Mouse (Mus musculus) lung, embryonic 16.5 days (tissue): ENCODE measurements around the gene Rin3. TPM values are rescaled to one million over a fixed set of nuclear protein-coding genes. Genes with fewer than 3 reads are reported as not detected.
A peak's percentile ranks its signal among the peaks of the same experiment; 100 is the strongest.

Source experiments
- ATAC-seq: fragments of 200-750 bp; cut with Nextera tagmentation; 2 replicates; pipeline ENCODE4 v1.8.0; 2017; ENCODE audit warnings: low read depth, mild to moderate bottlenecking, moderate library complexity
- H3K27ac ChIP-seq: fragments of 300-500 bp; sonication (generic); 2 replicates; pipeline ENCODE4 v1.5.1; 2014; ENCODE audit warnings: mild to moderate bottlenecking, control low read depth, low read length
- H3K27me3 ChIP-seq: fragments of 300-500 bp; sonication (generic); 2 replicates; pipeline ENCODE4 v1.6.1; 2014; ENCODE audit warnings: low read depth, low read length, mixed read lengths; ENCODE audit not compliant: control insufficient read depth, insufficient read depth
- H3K36me3 ChIP-seq: fragments of 300-500 bp; sonication (generic); 2 replicates; pipeline ENCODE4 v1.6.1; 2014; ENCODE audit warnings: low read length; ENCODE audit not compliant: control insufficient read depth, insufficient read depth
- H3K4me1 ChIP-seq: fragments of 300-500 bp; sonication (generic); replicated peaks from 2 replicates; pipeline ENCODE4 v1.6.1; 2014; ENCODE audit warnings: low read length, mixed read lengths; ENCODE audit not compliant: control insufficient read depth, insufficient read depth
- H3K4me2 ChIP-seq: fragments of 300-500 bp; sonication (generic); 2 replicates; pipeline ENCODE4 v1.6.1; 2014; ENCODE audit warnings: low read depth, low read length, control low read depth
- H3K4me3 ChIP-seq: fragments of 300-500 bp; sonication (generic); 2 replicates; pipeline ENCODE4 v1.5.1; 2014; ENCODE audit warnings: mild to moderate bottlenecking, low read length, control low read depth
- H3K9ac ChIP-seq: fragments of 300-500 bp; sonication (generic); 2 replicates; pipeline ENCODE4 v1.6.1; 2014; ENCODE audit warnings: low read length, control low read depth
- H3K9me3 ChIP-seq: fragments of 300-500 bp; sonication (generic); 2 replicates; pipeline ENCODE4 v1.6.1; 2016; ENCODE audit warnings: low read length; ENCODE audit not compliant: control insufficient read depth
- WGBS: fragments of 180-500 bp; shearing (Covaris S2); extraction: QIAGEN DNeasy Blood & Tissue Kit; methylation state at CpG from one replicate; pipeline ENCODE4 v1.1.7; 2014; 5-methylcytosine and 5-hydroxymethylcytosine counted together
- polyA plus RNA-seq: library from polyadenylated mRNA; unstranded; fragments of >200 nt; fragmentation: Nextera tagmentation; extraction: Ambion mirVana; gene quantifications from 2 replicates; pipeline ENCODE4 v1.2.1, GENCODE M21; 2015

Gene Rin3
- polyA plus RNA-seq, 1 experiment from 2014 or later = 16.7 TPM

DNA sequence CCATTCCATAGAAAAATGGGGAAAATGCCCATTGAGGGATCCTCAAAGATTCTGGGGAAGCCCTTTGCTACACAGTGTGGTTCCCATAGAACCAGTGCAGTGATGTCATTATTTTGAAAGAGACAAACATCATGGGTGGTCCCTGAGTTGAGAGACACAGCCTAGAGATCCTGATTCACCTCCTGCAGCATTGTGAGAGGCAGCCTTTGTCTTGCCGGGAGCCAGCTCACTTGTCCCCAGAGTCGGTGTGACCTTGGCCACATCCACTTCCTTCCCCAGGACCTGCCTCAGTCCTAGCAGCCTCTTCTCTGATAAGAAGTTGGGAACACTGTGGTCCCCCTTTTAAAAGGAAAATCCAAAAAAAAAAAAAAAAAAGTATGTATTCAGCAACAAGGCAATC lies 36.3 kb downstream of the Rin3 start:
- Histone ChIP-seq H3K4me1 (peaks cover 32% of the 10 kb centered on the region), H3K9ac (no peak overlapping the region), H3K9me3 (no peaks in the 10 kb centered on the region), H3K27ac (peak overlapping the region; percentile 74), H3K4me3 (no peak overlapping the region), H3K4me2 (no peak overlapping the region), H3K36me3 (peaks cover 9% of the 10 kb centered on the region; the same call in 1 of the 2 replicates), H3K27me3 (no peaks in the 10 kb centered on the region)
- WGBS = 45% methylated on average over 2 of the region's 2 CpGs
- 0 out of 2 replicates have a peak, but pooled peaks have one; percentile 18 for ATAC-seq

DNA sequence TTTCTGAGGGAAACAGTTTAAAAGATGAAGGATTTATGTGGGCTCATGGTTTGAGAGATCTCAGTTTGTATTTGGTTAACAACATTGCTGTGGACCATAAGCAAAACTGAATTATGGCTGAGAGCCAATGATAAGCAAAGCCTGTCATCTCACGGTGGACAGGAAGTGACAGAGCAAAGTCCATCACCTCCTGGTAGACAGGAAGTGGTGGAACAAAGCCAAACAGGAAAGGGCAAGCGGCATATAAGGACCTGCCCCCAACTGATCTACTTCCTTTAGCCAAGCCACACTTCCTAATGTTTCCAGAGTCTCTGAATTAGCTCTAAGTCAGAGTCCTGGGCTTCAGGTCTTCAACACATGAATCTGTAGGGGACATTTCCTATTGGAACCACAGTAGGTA lies 37.1 kb downstream of the Rin3 start:
- Histone ChIP-seq H3K9me3 (no peaks in the 10 kb centered on the region), H3K4me1 (peaks cover 36% of the 10 kb centered on the region), H3K4me3 (no peak overlapping the region), H3K27me3 (no peaks in the 10 kb centered on the region), H3K27ac (peak overlapping the region; percentile 74), H3K4me2 (no peak overlapping the region), H3K36me3 (peaks cover 5% of the 10 kb centered on the region; the same call in 1 of the 2 replicates), H3K9ac (no peak overlapping the region)
- ATAC-seq = peak; percentile 9; the same call in 1 of the 2 replicates
- WGBS = 33% methylated on average over 2 of the region's 2 CpGs

DNA sequence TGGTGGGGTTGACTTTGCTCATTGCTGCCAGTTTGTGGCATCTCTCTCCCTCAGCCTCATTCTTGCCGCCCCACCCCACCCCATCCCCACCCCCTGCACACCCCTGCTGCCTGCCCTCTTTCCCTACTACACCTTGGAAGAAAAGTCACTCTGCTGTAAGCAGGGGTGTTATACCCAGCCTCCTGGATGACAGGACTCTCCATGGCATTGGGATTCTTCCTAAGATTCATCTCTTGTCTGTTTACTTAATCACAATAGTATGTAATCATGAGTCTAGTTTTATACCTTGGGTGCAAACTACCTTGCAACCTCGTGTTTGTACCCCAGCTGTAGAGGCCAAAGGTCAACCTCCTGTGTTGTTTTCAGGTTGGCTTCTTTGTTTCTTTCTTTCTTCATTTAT lies 37.5 kb downstream of the Rin3 start:
- Histone ChIP-seq H3K27ac (no peak overlapping the region), H3K4me1 (peaks cover 36% of the 10 kb centered on the region), H3K9me3 (no peaks in the 10 kb centered on the region), H3K4me3 (no peak overlapping the region), H3K9ac (no peak overlapping the region), H3K4me2 (no peak overlapping the region), H3K27me3 (no peaks in the 10 kb centered on the region), H3K36me3 (peaks cover 3% of the 10 kb centered on the region; the same call in 1 of the 2 replicates)
- ATAC-seq = no peak
- 53% methylated on average over 2 of the region's 2 CpGs for WGBS

GRCm38 (mm10) chr12:102321064-102321728 lies 38.3 kb downstream of the Rin3 start:
- peaks cover 42% of the 10 kb centered on the region for H3K4me1 ChIP-seq
- H3K27ac ChIP-seq = 0 out of 2 replicates have a peak overlapping the region, but pooled peaks have one; percentile 7
- no peak for ATAC-seq
- 0 out of 2 replicates have a peak, but pooled peaks cover 3% of the 10 kb centered on the region for H3K36me3 ChIP-seq
- H3K4me3 ChIP-seq = no peak overlapping the region
- no peaks in the 10 kb centered on the region for H3K27me3 ChIP-seq
- no peaks in the 10 kb centered on the region for H3K9me3 ChIP-seq
- no peak overlapping the region for H3K4me2 ChIP-seq
- WGBS = 67% methylated on average over 4 of the region's 4 CpGs
- no peak overlapping the region for H3K9ac ChIP-seq

GRCm38 (mm10) chr12:102321855-102322254 lies 39.0 kb downstream of the Rin3 start:
- Histone ChIP-seq H3K27me3 (no peaks in the 10 kb centered on the region), H3K9ac (no peak overlapping the region), H3K27ac (no peak overlapping the region), H3K4me1 (peaks cover 42% of the 10 kb centered on the region), H3K9me3 (no peaks in the 10 kb centered on the region), H3K4me3 (no peak overlapping the region), H3K36me3 (0 out of 2 replicates have a peak, but pooled peaks cover 4% of the 10 kb centered on the region), H3K4me2 (no peak overlapping the region)
- 81% methylated on average over 5 of the region's 5 CpGs for WGBS
- no peak for ATAC-seq

DNA sequence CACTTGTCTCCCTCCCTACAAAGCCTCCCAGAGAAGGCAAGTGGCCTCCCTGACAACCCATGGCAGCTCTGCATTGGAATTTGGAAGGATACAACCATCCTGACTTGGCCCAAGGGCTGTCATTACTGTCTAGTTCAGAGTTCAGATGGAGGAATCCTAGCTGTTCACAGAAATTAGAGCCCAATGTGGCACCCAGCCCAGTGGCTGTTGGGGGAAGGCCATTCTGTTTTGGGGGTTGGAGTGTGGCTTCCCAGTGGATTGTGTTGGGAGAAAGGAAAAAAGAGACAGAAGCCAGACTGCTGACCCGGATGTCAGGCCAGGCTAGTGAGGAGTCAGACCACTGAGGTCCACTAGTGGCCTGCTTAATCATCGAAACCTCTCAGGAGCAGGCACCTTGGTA lies 40.5 kb downstream of the Rin3 start:
- no peak overlapping the region for H3K4me3 ChIP-seq
- H3K27me3 ChIP-seq = no peaks in the 10 kb centered on the region
- H3K4me1 ChIP-seq = peaks cover 48% of the 10 kb centered on the region
- 69% methylated on average over 2 of the region's 2 CpGs for WGBS
- no peak overlapping the region for H3K9ac ChIP-seq
- H3K9me3 ChIP-seq = no peaks in the 10 kb centered on the region
- peak overlapping the region; percentile 85 for H3K27ac ChIP-seq
- H3K4me2 ChIP-seq = no peak overlapping the region
- 0 out of 2 replicates have a peak, but pooled peaks cover 4% of the 10 kb centered on the region for H3K36me3 ChIP-seq
- peak; percentile 58 for ATAC-seq

- H3K4me1 ChIP-seq = peaks cover 44% of the 10 kb centered on the region
- no peak overlapping the region for H3K4me2 ChIP-seq
- no peak overlapping the region for H3K9ac ChIP-seq
- H3K9me3 ChIP-seq = no peaks in the 10 kb centered on the region
- 45% methylated on average over 6 of the region's 6 CpGs for WGBS
- H3K36me3 ChIP-seq = 0 out of 2 replicates have a peak, but pooled peaks cover 4% of the 10 kb centered on the region
- H3K4me3 ChIP-seq = no peak overlapping the region
- peak overlapping the region; percentile 85 for H3K27ac ChIP-seq
- H3K27me3 ChIP-seq = no peaks in the 10 kb centered on the region
- peak; percentile 38 for ATAC-seq
Observed at GRCm38 (mm10) chr12:102324156-102324885, 41.5 kb downstream of the Rin3 start.

GRCm38 (mm10) chr12:102324886-102325220 lies 42.0 kb downstream of the Rin3 start:
- H3K27ac ChIP-seq = peak overlapping the region; percentile 85
- H3K9me3 ChIP-seq = no peaks in the 10 kb centered on the region
- no peak overlapping the region for H3K4me3 ChIP-seq
- H3K4me1 ChIP-seq = peaks cover 40% of the 10 kb centered on the region
- H3K9ac ChIP-seq = no peak overlapping the region
- no peaks in the 10 kb centered on the region for H3K27me3 ChIP-seq
- H3K4me2 ChIP-seq = no peak overlapping the region
- ATAC-seq = peak; percentile 84
- H3K36me3 ChIP-seq = 0 out of 2 replicates have a peak, but pooled peaks cover 4% of the 10 kb centered on the region
- WGBS = 35% methylated on average over 2 of the region's 2 CpGs

DNA sequence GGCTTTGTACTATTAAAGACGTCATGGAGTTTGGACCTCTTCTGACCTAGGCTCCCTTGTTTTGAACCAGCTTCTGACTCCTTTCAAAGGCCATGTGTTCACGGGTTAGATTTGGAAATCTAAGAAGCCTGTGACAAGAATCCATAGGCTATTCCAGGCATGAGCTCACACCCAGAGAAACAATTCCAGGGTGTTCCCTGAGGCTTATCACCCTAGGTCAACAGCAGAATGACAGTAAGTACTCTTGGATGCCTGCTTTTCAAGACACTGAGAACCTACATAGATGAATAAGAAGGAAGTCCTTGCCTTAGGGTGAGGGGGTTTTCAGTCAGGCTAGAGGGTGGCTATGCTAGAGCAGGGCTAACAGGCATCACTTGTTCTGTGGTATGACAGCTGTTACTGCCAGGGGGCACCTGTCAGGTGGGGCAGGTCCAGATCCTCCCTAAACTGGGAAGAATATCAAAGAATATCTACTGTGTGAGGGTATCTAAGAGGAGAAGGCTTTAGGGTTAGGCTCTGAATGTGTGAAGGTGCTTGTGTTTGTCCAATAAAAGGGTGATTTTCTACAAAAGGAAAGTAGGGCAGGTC lies 44.0 kb downstream of the Rin3 start:
- ATAC-seq = no peak
- 76% methylated on average over 2 of the region's 2 CpGs for WGBS
- Histone ChIP-seq H3K27me3 (no peaks in the 10 kb centered on the region), H3K9ac (no peak overlapping the region), H3K4me2 (no peak overlapping the region), H3K4me3 (no peak overlapping the region), H3K27ac (no peak overlapping the region), H3K4me1 (peaks cover 28% of the 10 kb centered on the region), H3K36me3 (0 out of 2 replicates have a peak, but pooled peaks cover 4% of the 10 kb centered on the region), H3K9me3 (no peaks in the 10 kb centered on the region)
